Mouse (Mus musculus) ES-E14 (cell line): ENCODE measurements around the gene Usf2.

Experiments used
- CHD2 ChIP-seq: IDR thresholded peaks from 2 replicates; pipeline ENCODE4 v1.6.1; 2014; ENCODE audit warnings: mild to moderate bottlenecking, low read depth, low read length, inconsistent platforms
- HCFC1 ChIP-seq: IDR thresholded peaks from 2 replicates; pipeline ENCODE4 v1.6.1; 2012; ENCODE audit warnings: low read length, inconsistent platforms, borderline replicate concordance; ENCODE audit not compliant: insufficient read depth
- MAFK ChIP-seq: IDR thresholded peaks from 2 replicates; pipeline ENCODE4 v1.6.1; 2014; ENCODE audit warnings: mild to moderate bottlenecking, low read depth, low read length, inconsistent platforms; ENCODE audit not compliant: insufficient read depth
- ZC3H11A ChIP-seq: IDR thresholded peaks from 2 replicates; pipeline ENCODE4 v1.6.1; 2012; ENCODE audit warnings: low read depth, mild to moderate bottlenecking, inconsistent platforms, low read length, borderline replicate concordance
- ZNF384 ChIP-seq: IDR thresholded peaks from 2 replicates; pipeline ENCODE4 v1.6.1; 2012; ENCODE audit warnings: low read depth, low read length, inconsistent platforms

- no peak for TF ChIP-seq HCFC1
- no peak for TF ChIP-seq ZC3H11A
- TF ChIP-seq ZNF384 = no peak
- no peak for TF ChIP-seq MAFK
- no peak for TF ChIP-seq CHD2
These were observed 39.9 kb downstream of the Usf2 start for GRCm38 (mm10) chr7:30916713-30917112.
